Mouse (Mus musculus): ENCODE results near the gene Flt3l. TPM values are rescaled to one million over a fixed set of nuclear protein-coding genes. Genes with fewer than 3 reads are reported as not detected.
"Not testable (repeated sequence)": the region's sequence is repeated elsewhere in the genome, so short reads cannot be mapped to it uniquely, and the experiment has no call there.

Flt3l gene
- polyA plus RNA-seq, 1 experiment from 2014 or later: 2.5 TPM

- Histone ChIP-seq H3K4me2 (ENCODE audit: low read depth, low read length) (peak overlapping the region; percentile 65), H3K27me3 (replicated peaks; ENCODE audit: control insufficient read depth, insufficient read depth, low read length) (no peaks in the 10 kb centered on the region), H3K4me1 (ENCODE audit: control insufficient read depth, insufficient read depth, low read length) (peaks cover 25% of the 10 kb centered on the region), H3K9ac (ENCODE audit: low read depth, low read length) (peak overlapping the region; percentile 75), H3K9me3 (ENCODE audit: control insufficient read depth, low read length) (no peaks in the 10 kb centered on the region), H3K36me3 (ENCODE audit: control insufficient read depth, insufficient read depth, low read length) (no peaks in the 10 kb centered on the region), H3K4me3 (ENCODE audit: low read length) (peak overlapping the region; percentile 55), H3K27ac (ENCODE audit: low read length) (peak overlapping the region; percentile 93)
- WGBS: 35% methylated on average over 9 of the region's 9 CpGs
- ATAC-seq: peak; percentile 33
These were observed 33.2 kb downstream of the Flt3l start for GRCm38 (mm10) chr7:45102940-45103585.

- Histone ChIP-seq H3K9ac (ENCODE audit: low read depth, low read length) (peak overlapping the region; percentile 75), H3K4me1 (ENCODE audit: control insufficient read depth, insufficient read depth, low read length) (peaks cover 25% of the 10 kb centered on the region), H3K27me3 (replicated peaks; ENCODE audit: control insufficient read depth, insufficient read depth, low read length) (no peaks in the 10 kb centered on the region), H3K27ac (ENCODE audit: low read length) (peak overlapping the region; percentile 93; the same call in 1 of the 2 replicates), H3K36me3 (ENCODE audit: control insufficient read depth, insufficient read depth, low read length) (no peaks in the 10 kb centered on the region), H3K9me3 (ENCODE audit: control insufficient read depth, low read length) (no peaks in the 10 kb centered on the region), H3K4me3 (ENCODE audit: low read length) (peak overlapping the region; percentile 55), H3K4me2 (ENCODE audit: low read depth, low read length) (peak overlapping the region; percentile 65)
- WGBS: 70% methylated on average over 11 of the region's 11 CpGs
- no peak for ATAC-seq
These were observed 33.8 kb downstream of the Flt3l start for GRCm38 (mm10) chr7:45102441-45102840.

- ATAC-seq: no peak
- no peak overlapping the region for H3K27ac ChIP-seq (ENCODE audit: low read length)
- peaks cover 25% of the 10 kb centered on the region for H3K4me1 ChIP-seq (ENCODE audit: control insufficient read depth, insufficient read depth, low read length)
- H3K36me3 ChIP-seq (ENCODE audit: control insufficient read depth, insufficient read depth, low read length): 0 out of 2 replicates have a peak, but pooled peaks cover 4% of the 10 kb centered on the region
- H3K9ac ChIP-seq (ENCODE audit: low read depth, low read length): no peak overlapping the region
- 86% methylated on average over 6 of the region's 6 CpGs for WGBS
- H3K27me3 ChIP-seq (replicated peaks; ENCODE audit: control insufficient read depth, insufficient read depth, low read length): no peaks in the 10 kb centered on the region
- H3K4me3 ChIP-seq (ENCODE audit: low read length): no peak overlapping the region
- H3K4me2 ChIP-seq (ENCODE audit: low read depth, low read length): no peak overlapping the region
- H3K9me3 ChIP-seq (ENCODE audit: control insufficient read depth, low read length): no peaks in the 10 kb centered on the region
These were observed 36.2 kb downstream of the Flt3l start for GRCm38 (mm10) chr7:45100046-45100445.

GRCm38 (mm10) chr7:45098541-45099240, 37.5 kb downstream of the Flt3l start:
- Histone ChIP-seq H3K9ac (ENCODE audit: low read depth, low read length) (no peak overlapping the region), H3K4me2 (ENCODE audit: low read depth, low read length) (no peak overlapping the region), H3K27me3 (replicated peaks; ENCODE audit: control insufficient read depth, insufficient read depth, low read length) (no peaks in the 10 kb centered on the region), H3K4me3 (ENCODE audit: low read length) (no peak overlapping the region), H3K27ac (ENCODE audit: low read length) (no peak overlapping the region), H3K36me3 (ENCODE audit: control insufficient read depth, insufficient read depth, low read length) (0 out of 2 replicates have a peak, but pooled peaks cover 4% of the 10 kb centered on the region), H3K4me1 (ENCODE audit: control insufficient read depth, insufficient read depth, low read length) (peaks cover 19% of the 10 kb centered on the region), H3K9me3 (ENCODE audit: control insufficient read depth, low read length) (no peaks in the 10 kb centered on the region)
- 89% methylated on average over 8 of the region's 8 CpGs for WGBS
- no peak for ATAC-seq

- ATAC-seq: no peak
- Histone ChIP-seq H3K4me2 (ENCODE audit: low read depth, low read length) (no peak overlapping the region), H3K36me3 (ENCODE audit: control insufficient read depth, insufficient read depth, low read length) (0 out of 2 replicates have a peak, but pooled peaks cover 4% of the 10 kb centered on the region), H3K27me3 (replicated peaks; ENCODE audit: control insufficient read depth, insufficient read depth, low read length) (no peaks in the 10 kb centered on the region), H3K27ac (ENCODE audit: low read length) (peak overlapping the region; percentile 23; the same call in 1 of the 2 replicates), H3K9me3 (ENCODE audit: control insufficient read depth, low read length) (no peaks in the 10 kb centered on the region), H3K4me3 (ENCODE audit: low read length) (no peak overlapping the region), H3K9ac (ENCODE audit: low read depth, low read length) (no peak overlapping the region), H3K4me1 (ENCODE audit: control insufficient read depth, insufficient read depth, low read length) (peaks cover 13% of the 10 kb centered on the region)
- 58% methylated on average over 6 of the region's 6 CpGs for WGBS
These were observed 38.8 kb downstream of the Flt3l start for GRCm38 (mm10) chr7:45097479-45097878.

GRCm38 (mm10) chr7:45095965-45096364, 40.3 kb downstream of the Flt3l start:
- not testable (repeated sequence) for H3K36me3 ChIP-seq (ENCODE audit: control insufficient read depth, insufficient read depth, low read length); H3K4me2 ChIP-seq (ENCODE audit: low read depth, low read length); H3K9ac ChIP-seq (ENCODE audit: low read depth, low read length); ATAC-seq; H3K27ac ChIP-seq (ENCODE audit: low read length); H3K27me3 ChIP-seq (replicated peaks; ENCODE audit: control insufficient read depth, insufficient read depth, low read length); H3K4me3 ChIP-seq (ENCODE audit: low read length); H3K9me3 ChIP-seq (ENCODE audit: control insufficient read depth, low read length)
- H3K4me1 ChIP-seq (ENCODE audit: control insufficient read depth, insufficient read depth, low read length): peaks cover 13% of the 10 kb centered on the region
- WGBS: 95% methylated on average over 14 of the region's 14 CpGs

- no peaks in the 10 kb centered on the region for H3K9me3 ChIP-seq (ENCODE audit: control insufficient read depth, low read length)
- H3K4me1 ChIP-seq (ENCODE audit: control insufficient read depth, insufficient read depth, low read length): peaks cover 16% of the 10 kb centered on the region
- H3K9ac ChIP-seq (ENCODE audit: low read depth, low read length): no peak overlapping the region
- H3K27me3 ChIP-seq (replicated peaks; ENCODE audit: control insufficient read depth, insufficient read depth, low read length): no peaks in the 10 kb centered on the region
- no peak for ATAC-seq
- H3K36me3 ChIP-seq (ENCODE audit: control insufficient read depth, insufficient read depth, low read length): 0 out of 2 replicates have a peak, but pooled peaks cover 4% of the 10 kb centered on the region
- no peak overlapping the region for H3K4me2 ChIP-seq (ENCODE audit: low read depth, low read length)
- no peak overlapping the region for H3K27ac ChIP-seq (ENCODE audit: low read length)
- 81% methylated on average over 6 of the region's 6 CpGs for WGBS
- H3K4me3 ChIP-seq (ENCODE audit: low read length): no peak overlapping the region
These were observed 40.9 kb downstream of the Flt3l start for GRCm38 (mm10) chr7:45095367-45095766.

- Histone ChIP-seq H3K36me3 (ENCODE audit: control insufficient read depth, insufficient read depth, low read length) (0 out of 2 replicates have a peak, but pooled peaks cover 4% of the 10 kb centered on the region), H3K4me2 (ENCODE audit: low read depth, low read length) (no peak overlapping the region), H3K27ac (ENCODE audit: low read length) (no peak overlapping the region), H3K27me3 (replicated peaks; ENCODE audit: control insufficient read depth, insufficient read depth, low read length) (no peaks in the 10 kb centered on the region), H3K9ac (ENCODE audit: low read depth, low read length) (no peak overlapping the region), H3K4me3 (ENCODE audit: low read length) (no peak overlapping the region), H3K4me1 (ENCODE audit: control insufficient read depth, insufficient read depth, low read length) (peaks cover 18% of the 10 kb centered on the region), H3K9me3 (ENCODE audit: control insufficient read depth, low read length) (no peaks in the 10 kb centered on the region)
- no peak for ATAC-seq
- 34% methylated on average over 7 of the region's 7 CpGs for WGBS
These were observed 42.1 kb downstream of the Flt3l start for GRCm38 (mm10) chr7:45094121-45094520.

GRCm38 (mm10) chr7:45093516-45093905, 42.7 kb downstream of the Flt3l start:
- Histone ChIP-seq H3K27ac (ENCODE audit: low read length) (peak overlapping the region; percentile 64), H3K9ac (ENCODE audit: low read depth, low read length) (no peak overlapping the region), H3K36me3 (ENCODE audit: control insufficient read depth, insufficient read depth, low read length) (0 out of 2 replicates have a peak, but pooled peaks cover 4% of the 10 kb centered on the region), H3K4me2 (ENCODE audit: low read depth, low read length) (no peak overlapping the region), H3K4me1 (ENCODE audit: control insufficient read depth, insufficient read depth, low read length) (peaks cover 18% of the 10 kb centered on the region), H3K4me3 (ENCODE audit: low read length) (no peak overlapping the region), H3K9me3 (ENCODE audit: control insufficient read depth, low read length) (no peaks in the 10 kb centered on the region), H3K27me3 (replicated peaks; ENCODE audit: control insufficient read depth, insufficient read depth, low read length) (no peaks in the 10 kb centered on the region)
- WGBS: 33% methylated on average over 18 of the region's 18 CpGs
- ATAC-seq: no peak
